ENCODE assay signal across 9 mouse cellular contexts in genomic region chr6:55452381-55452780, GRCm38 (mm10). TPM values are rescaled to one million over a fixed set of nuclear protein-coding genes. Genes with fewer than 3 reads are reported as not detected.
DNase-seq lines count a peak whose midpoint lies in the region; ATAC-seq lines count a peak whose summit lies in the region.
"Had no signal": no experiment of that assay in that cellular context is flagged by ENCODE, and none has a peak within 500 bp of the region (broad histone marks: within the 10 kb centered on the region; RNA-seq: fewer than 3 reads in every experiment).

No protein-coding gene starts in this region.

- peak overlapping the region; percentile 15; the same call in 1 of the 2 replicates for H3K9ac ChIP-seq in kidney, embryonic 15.5 days
- peak overlapping the region; percentile 83 for H3K9ac ChIP-seq in hindbrain, embryonic 11.5 days (ENCODE audit: low read depth, low read length)
- H3K9ac ChIP-seq in midbrain, embryonic 14.5 days (replicated peaks; ENCODE audit: low read length), result peak overlapping the region; percentile 90

- H3K4me3 ChIP-seq in kidney, embryonic 15.5 days (replicated peaks), result peak overlapping the region; percentile 51
- H3K4me3 ChIP-seq in embryonic facial prominence, embryonic 10.5 days, result peak overlapping the region; percentile 67
- peak overlapping the region; percentile 68 for H3K4me3 ChIP-seq in hindbrain, embryonic 11.5 days (ENCODE audit: low read depth, low read length)
- H3K4me3 ChIP-seq in midbrain, embryonic 14.5 days (replicated peaks; ENCODE audit: low read depth, low read length), result peak overlapping the region; percentile 81

- no peaks in the 10 kb centered on the region for H3K9me3 ChIP-seq in kidney, embryonic 15.5 days (replicated peaks)
- H3K9me3 ChIP-seq in embryonic facial prominence, embryonic 10.5 days, result no peaks in the 10 kb centered on the region
- H3K9me3 ChIP-seq in hindbrain, embryonic 11.5 days (ENCODE audit: control insufficient read depth, low read length), result no peaks in the 10 kb centered on the region
- no peaks in the 10 kb centered on the region for H3K9me3 ChIP-seq in midbrain, embryonic 14.5 days (ENCODE audit: control insufficient read depth, low read length)

- no peak for ATAC-seq in kidney, embryonic 15.5 days (replicated peaks; ENCODE audit: low FRiP score)
- no peak; the same call in 1 of the 2 replicates for ATAC-seq in hindbrain, embryonic 11.5 days (ENCODE audit: low FRiP score)
- ATAC-seq in midbrain, embryonic 14.5 days (ENCODE audit: low FRiP score, low TSS enrichment), result peak; percentile 39; the same call in 1 of the 2 replicates
- no peak for ATAC-seq in megakaryocyte progenitor cell, adult 5-6 weeks (replicated peaks; ENCODE audit: poor library complexity)
- ATAC-seq: Patski had no signal

- H3K27ac ChIP-seq in kidney, embryonic 15.5 days, result no peak overlapping the region
- peak overlapping the region; percentile 78 for H3K27ac ChIP-seq in embryonic facial prominence, embryonic 10.5 days (replicated peaks)
- H3K27ac ChIP-seq in hindbrain, embryonic 11.5 days (ENCODE audit: low read depth, low read length), result peak overlapping the region; percentile 83
- H3K27ac ChIP-seq in midbrain, embryonic 14.5 days (replicated peaks; ENCODE audit: low read depth, low read length), result peak overlapping the region; percentile 91

- H3K36me3 ChIP-seq in kidney, embryonic 15.5 days, result no peaks in the 10 kb centered on the region
- no peaks in the 10 kb centered on the region for H3K36me3 ChIP-seq in embryonic facial prominence, embryonic 10.5 days (replicated peaks)
- H3K36me3 ChIP-seq in hindbrain, embryonic 11.5 days (ENCODE audit: control insufficient read depth, insufficient read depth, low read length), result no peaks in the 10 kb centered on the region
- 0 out of 2 replicates have a peak, but pooled peaks cover 7% of the 10 kb centered on the region for H3K36me3 ChIP-seq in midbrain, embryonic 14.5 days (ENCODE audit: control insufficient read depth, insufficient read depth, low read length)

- no peak for DNase-seq in kidney, postnatal 25 days
- no peak for DNase-seq in embryonic facial prominence, embryonic 10.5 days (ENCODE audit: low spot score)
- peak; percentile 69 for DNase-seq in hindbrain, embryonic 11.5 days (ENCODE audit: low spot score)
- DNase-seq in midbrain, embryonic 14.5 days, result peak; percentile 71
- no peak for DNase-seq in spleen, postnatal 36 days (ENCODE audit: low spot score in 2 of 2)
- no peak for DNase-seq in frontal cortex, postnatal 25 days (ENCODE audit: low spot score in 2 of 2)

- peaks cover 22% of the 10 kb centered on the region for H3K4me1 ChIP-seq in kidney, embryonic 15.5 days
- peaks cover 50% of the 10 kb centered on the region for H3K4me1 ChIP-seq in embryonic facial prominence, embryonic 10.5 days
- peaks cover 10% of the 10 kb centered on the region for H3K4me1 ChIP-seq in hindbrain, embryonic 11.5 days (replicated peaks; ENCODE audit: control insufficient read depth, insufficient read depth, low read length)
- H3K4me1 ChIP-seq in midbrain, embryonic 14.5 days (ENCODE audit: control insufficient read depth, insufficient read depth, low read length), result peaks cover 45% of the 10 kb centered on the region

- WGBS in kidney, embryonic 15.5 days, result 1% methylated on average over 24 of the region's 24 CpGs
- WGBS in embryonic facial prominence, embryonic 10.5 days, result under 1% methylated on average over 24 of the region's 24 CpGs
- WGBS in hindbrain, embryonic 11.5 days, result 3% methylated on average over 24 of the region's 24 CpGs
- under 1% methylated on average over 24 of the region's 24 CpGs for WGBS in midbrain, embryonic 14.5 days

- peaks cover 69% of the 10 kb centered on the region for H3K27me3 ChIP-seq in kidney, embryonic 15.5 days
- H3K27me3 ChIP-seq in embryonic facial prominence, embryonic 10.5 days (replicated peaks; ENCODE audit: low read depth, poor library complexity, severe bottlenecking), result peaks cover 83% of the 10 kb centered on the region
- H3K27me3 ChIP-seq in hindbrain, embryonic 11.5 days (ENCODE audit: control insufficient read depth, insufficient read depth, low read length), result 0 out of 2 replicates have a peak, but pooled peaks cover 4% of the 10 kb centered on the region
- no peaks in the 10 kb centered on the region for H3K27me3 ChIP-seq in midbrain, embryonic 14.5 days (ENCODE audit: control insufficient read depth, insufficient read depth, low read length)

- H3K4me2 ChIP-seq in kidney, embryonic 15.5 days, result peak overlapping the region; percentile 87
- peak overlapping the region; percentile 85 for H3K4me2 ChIP-seq in hindbrain, embryonic 11.5 days (replicated peaks; ENCODE audit: low read depth, low read length)
- H3K4me2 ChIP-seq in midbrain, embryonic 14.5 days (ENCODE audit: low read length), result peak overlapping the region; percentile 90

RNA-seq across cellular contexts. Expression of gene Adcyap1r1, which starts 0.6 kb away (rescaled TPM):
- polyA plus RNA-seq in kidney, embryonic 15.5 days (2015; fragmentation: Nextera tagmentation; extraction: Ambion mirVana), result 3.1 and 3.4 TPM in 2 replicates
- polyA plus RNA-seq in embryonic facial prominence, embryonic 10.5 days (2016; fragmentation: Nextera tagmentation; extraction: Ambion mirVana), result 4.4 and 9.7 TPM in 2 replicates
- polyA plus RNA-seq in hindbrain, embryonic 11.5 days (2014; fragmentation: Nextera tagmentation; extraction: Ambion mirVana), result 21.1 and 21.6 TPM in 2 replicates
- 50.2 and 52.7 TPM in 2 replicates for polyA plus RNA-seq in midbrain, embryonic 14.5 days (2014; fragmentation: Nextera tagmentation; extraction: Ambion mirVana)
- not detected in 2 replicates for total RNA-seq in megakaryocyte progenitor cell, adult 5-6 weeks (2015)
- 0.08 TPM in 1 of 2 replicates, not detected in the other for total RNA-seq in megakaryocyte progenitor cell, adult 5-6 weeks (2017)

Comparison
In these comparisons a context has a peak if more than half of its experiments do, and no peak if none do; other contexts are left out.
1. H3K9ac ChIP-seq: peak in every context shown above with its lines; median percentile 90 in midbrain, embryonic 14.5 days; 83 in hindbrain, embryonic 11.5 days; 15 in kidney, embryonic 15.5 days.
2. DNase-seq: peak in hindbrain, embryonic 11.5 days (single experiment) and midbrain, embryonic 14.5 days (single experiment); none in kidney, postnatal 25 days (0 of 2), embryonic facial prominence, embryonic 10.5 days (single experiment), spleen, postnatal 36 days (0 of 2) and frontal cortex, postnatal 25 days (0 of 2).
3. Peak in every context shown above with its lines, with median percentiles within 50 percentile points of each other: H3K4me2 ChIP-seq and H3K4me3 ChIP-seq.